Mouse (Mus musculus) spleen, embryonic (tissue): ENCODE measurements around the gene Habp2.

Source experiments
- CTCF ChIA-PET: fragments of 350-600 bp; sonication (Branson Sonifier 250); formaldehyde crosslinking; loops from one replicate; lab custom pipeline; 2022; lab: Charles Lee

Gene Habp2

GRCm38 (mm10) chr19:56356480-56357373 lies 69.8 kb downstream of the Habp2 start:
- CTCF ChIA-PET, result interaction anchor here (0.6 to 0.7 kb wide), 2 partner anchors 141 to 179 kb away, joined by 3 to 5 read pairs; no protein-coding TSS in a partner anchor

- CTCF ChIA-PET, result interaction anchor here (0.6 kb wide), 1 partner anchor 142 kb away, joined by 3 read pairs; no protein-coding TSS in a partner anchor
These were observed 70.4 kb downstream of the Habp2 start for GRCm38 (mm10) chr19:56357374-56357708.

- CTCF ChIA-PET, result no interaction called here
These were observed 72.0 kb downstream of the Habp2 start for GRCm38 (mm10) chr19:56358890-56359289.

GRCm38 (mm10) chr19:56363721-56364460 lies 77.0 kb downstream of the Habp2 start:
- CTCF ChIA-PET, result no interaction called here

- CTCF ChIA-PET, result no interaction called here
These were observed 77.6 kb downstream of the Habp2 start for GRCm38 (mm10) chr19:56364563-56364962.

GRCm38 (mm10) chr19:56366168-56366567 lies 79.2 kb downstream of the Habp2 start:
- CTCF ChIA-PET, result no interaction called here

- CTCF ChIA-PET, result no interaction called here
These were observed 79.7 kb downstream of the Habp2 start for GRCm38 (mm10) chr19:56366625-56367024.

GRCm38 (mm10) chr19:56367778-56368177 lies 80.8 kb downstream of the Habp2 start:
- CTCF ChIA-PET, result no interaction called here

GRCm38 (mm10) chr19:56368912-56369311 lies 82.0 kb downstream of the Habp2 start:
- CTCF ChIA-PET, result no interaction called here
